Mouse (Mus musculus) limb, embryonic 11.5 days (tissue): Measurements from ENCODE around the gene Lat. TPM values are rescaled to one million over a fixed set of nuclear protein-coding genes. Genes with fewer than 3 reads are reported as not detected.

Experiments
- ATAC-seq: fragments of 200-750 bp; cut with Nextera tagmentation; 2 replicates; pipeline ENCODE4 v1.8.0; 2017; ENCODE audit warnings: low read depth; ENCODE audit not compliant: insufficient number of reproducible peaks, low FRiP score, low TSS enrichment
- DNase-seq: peaks from one replicate; pipeline ENCODE4 v3.0.0-alpha.2; 2015; ENCODE audit warnings: low spot score
- H3K27ac ChIP-seq: fragments of 300-500 bp; sonication (generic); replicated peaks from 2 replicates; pipeline ENCODE4 v1.5.1; 2014; ENCODE audit warnings: low read depth, mild to moderate bottlenecking, low read length
- H3K27me3 ChIP-seq: fragments of 300-500 bp; sonication (generic); 2 replicates; pipeline ENCODE4 v1.6.1; 2014; ENCODE audit warnings: mild to moderate bottlenecking, low read length, mixed read lengths; ENCODE audit not compliant: control insufficient read depth, insufficient read depth
- H3K36me3 ChIP-seq: fragments of 300-500 bp; sonication (generic); 2 replicates; pipeline ENCODE4 v1.6.1; 2014; ENCODE audit warnings: mild to moderate bottlenecking, low read length, moderate library complexity, mixed read lengths; ENCODE audit not compliant: control insufficient read depth, insufficient read depth
- H3K4me1 ChIP-seq: fragments of 300-500 bp; sonication (generic); 2 replicates; pipeline ENCODE4 v1.6.1; 2014; ENCODE audit warnings: low read length, mixed read lengths; ENCODE audit not compliant: control insufficient read depth, insufficient read depth
- H3K4me2 ChIP-seq: fragments of 300-500 bp; sonication (generic); 2 replicates; pipeline ENCODE4 v1.6.1; 2014; ENCODE audit warnings: low read depth, mild to moderate bottlenecking, moderate library complexity; ENCODE audit not compliant: severe bottlenecking
- H3K4me3 ChIP-seq: fragments of 300-500 bp; sonication (generic); 2 replicates; pipeline ENCODE4 v1.5.1; 2014; ENCODE audit warnings: low read depth, low read length
- H3K9ac ChIP-seq: fragments of 300-500 bp; sonication (generic); 2 replicates; pipeline ENCODE4 v1.6.1; 2014; ENCODE audit warnings: mild to moderate bottlenecking, low read length
- H3K9me3 ChIP-seq: fragments of 300-500 bp; sonication (generic); 2 replicates; pipeline ENCODE4 v1.6.1; 2016; ENCODE audit warnings: low read length; ENCODE audit not compliant: control insufficient read depth
- whole genome bisulfite sequencing: fragments of 180-500 bp; shearing (Covaris S2); extraction: QIAGEN DNeasy Blood & Tissue Kit; methylation state at CpG from one replicate; pipeline ENCODE4 v1.1.7; 2014; 5-methylcytosine and 5-hydroxymethylcytosine counted together
- microRNA-seq: library from miRNA; unstranded; fragments of <30 nt; microRNA quantifications from one replicate; pipeline ENCODE4, GENCODE M21; 2016
- polyA plus RNA-seq: library from polyadenylated mRNA; unstranded; fragments of >200 nt; fragmentation: Nextera tagmentation; extraction: Ambion mirVana; gene quantifications from 2 replicates; pipeline ENCODE4 v1.2.1, GENCODE M21; 2014

Gene Lat
- polyA plus RNA-seq, 1 experiment from 2014 or later: 2.2 TPM

- H3K9me3 ChIP-seq: no peaks in the 10 kb centered on the region
- H3K4me3 ChIP-seq: no peak overlapping the region
- H3K4me2 ChIP-seq: no peak overlapping the region
- H3K9ac ChIP-seq: no peak overlapping the region
- ATAC-seq: no peak
- no peaks in the 10 kb centered on the region for H3K4me1 ChIP-seq
- WGBS: 32% methylated on average over 3 of the region's 3 CpGs
- no peak overlapping the region for H3K27ac ChIP-seq
- no peaks in the 10 kb centered on the region for H3K36me3 ChIP-seq
- no peak for DNase-seq
- H3K27me3 ChIP-seq: no peaks in the 10 kb centered on the region
These were observed 44.6 kb downstream of the Lat start for GRCm38 (mm10) chr7:126324791-126325190.

- no peak overlapping the region for H3K9ac ChIP-seq
- 10% methylated on average over 11 of the region's 11 CpGs for WGBS
- no peaks in the 10 kb centered on the region for H3K9me3 ChIP-seq
- no peak overlapping the region for H3K4me2 ChIP-seq
- no peak overlapping the region for H3K27ac ChIP-seq
- H3K36me3 ChIP-seq: no peaks in the 10 kb centered on the region
- no peak overlapping the region for H3K4me3 ChIP-seq
- peak; percentile 91 for DNase-seq
- H3K4me1 ChIP-seq: no peaks in the 10 kb centered on the region
- ATAC-seq: no peak
- H3K27me3 ChIP-seq: no peaks in the 10 kb centered on the region
These were observed 45.6 kb downstream of the Lat start for GRCm38 (mm10) chr7:126323729-126324128.

- WGBS: 79% methylated on average over 8 of the region's 8 CpGs
- ATAC-seq: no peak
These were observed 55.1 kb downstream of the Lat start for GRCm38 (mm10) chr7:126314273-126314672.

More at GRCm38 (mm10) chr7:126314273-126314672, 55.1 kb downstream of the Lat start:
- Histone ChIP-seq H3K27me3 (no peaks in the 10 kb centered on the region), H3K9me3 (no peaks in the 10 kb centered on the region), H3K27ac (no peak overlapping the region), H3K4me3 (no peak overlapping the region), H3K4me1 (no peaks in the 10 kb centered on the region), H3K4me2 (no peak overlapping the region), H3K36me3 (no peaks in the 10 kb centered on the region), H3K9ac (no peak overlapping the region)
- DNase-seq: no peak

Small RNA genes within 50 kb of the gene (microRNA-seq; reads per million reads assigned to microRNA genes)
- not detected for gene Mir7058

Other genes with a start within 250 kb of the Lat start
- 70.0 and 76.6 TPM in 2 replicates for gene Xpo6, start 169.1 kb downstream of the Lat start, polyA plus RNA-seq
- 111 and 117 TPM in 2 replicates for gene Sbk1, start 97.0 kb downstream of the Lat start, polyA plus RNA-seq
- 41.7 and 46.5 TPM in 2 replicates for gene Spns1, start 7.9 kb upstream of the Lat start, polyA plus RNA-seq
- gene Nfatc2ip, start 27.2 kb upstream of the Lat start, polyA plus RNA-seq: 2.8 and 3.6 TPM in 2 replicates
- 0.41 TPM in 1 of 2 replicates, not detected in the other for gene Cd19, start 45.3 kb upstream of the Lat start, polyA plus RNA-seq
- 25.8 and 28.1 TPM in 2 replicates for gene Rabep2, start 59.2 kb upstream of the Lat start, polyA plus RNA-seq
- 16.0 and 18.8 TPM in 2 replicates for gene Atp2a1, start 93.5 kb upstream of the Lat start, polyA plus RNA-seq
- gene Sh2b1, start 105.9 kb upstream of the Lat start, polyA plus RNA-seq: 50.7 and 51.3 TPM in 2 replicates
- 165 and 170 TPM in 2 replicates for gene Tufm, start 117.8 kb upstream of the Lat start, polyA plus RNA-seq
- gene Atxn2l, start 133.9 kb upstream of the Lat start, polyA plus RNA-seq: 62.0 and 66.3 TPM in 2 replicates
- gene Eif3c, start 196.8 kb upstream of the Lat start, polyA plus RNA-seq: 195 and 204 TPM in 2 replicates
- gene Apobr, start 215.4 kb upstream of the Lat start, polyA plus RNA-seq: 0.34 and 0.61 TPM in 2 replicates
- 27.9 and 33.6 TPM in 2 replicates for gene Cln3, start 216.2 kb upstream of the Lat start, polyA plus RNA-seq
- gene Il27, start 225.4 kb upstream of the Lat start, polyA plus RNA-seq: not detected in 2 replicates